Mouse (Mus musculus) neutrophil, adult 83 days (primary cell): ENCODE data around the gene Npvf. TPM values are rescaled to one million over a fixed set of nuclear protein-coding genes. Genes with fewer than 3 reads are reported as not detected.

Source experiments
- total RNA-seq, 2 experiments: library from RNA; stranded (reverse); gene quantifications; one replicate each; pipeline ENCODE4 v1.2.4; 2023

The Npvf gene
- not detected for total RNA-seq

DNA sequence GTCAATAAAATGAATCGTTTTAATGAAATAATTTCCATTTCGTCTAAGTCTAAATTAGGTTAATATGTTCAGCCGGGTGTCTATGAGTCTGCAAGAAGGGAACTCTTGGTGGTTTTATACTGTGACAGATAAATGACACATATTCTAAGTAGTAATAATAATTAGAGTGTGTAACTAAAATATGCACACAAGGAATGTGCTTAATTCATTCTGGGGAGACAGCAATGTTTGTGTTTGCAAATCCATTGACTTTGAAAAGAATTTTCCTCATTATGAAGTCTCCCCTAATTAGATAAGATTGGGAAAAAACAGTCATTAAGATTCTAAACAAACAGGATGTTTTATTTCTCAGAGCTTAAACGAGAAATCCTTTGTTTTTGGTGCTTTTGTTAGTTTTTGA is at the start of gene Npvf:
Gene Npvf, minus strand, starts transcription at position 84 of the 400 bp plus-strand sequence.

Other genes starting within 250 kb of the Npvf start
- 1 to 10 TPM; 5.8 to 8.1 TPM for gene Osbpl3, start 198.2 kb downstream of the Npvf start, total RNA-seq
- 10 to 100 TPM; 30.1 to 31.0 TPM for gene Cycs, start 87.9 kb downstream of the Npvf start, total RNA-seq
- under 1 TPM; 0.88 to 0.93 TPM for gene 4921507P07Rik, start 57.8 kb downstream of the Npvf start, total RNA-seq